33 mouse cellular contexts compared by ENCODE assay signal in the genomic region with DNA sequence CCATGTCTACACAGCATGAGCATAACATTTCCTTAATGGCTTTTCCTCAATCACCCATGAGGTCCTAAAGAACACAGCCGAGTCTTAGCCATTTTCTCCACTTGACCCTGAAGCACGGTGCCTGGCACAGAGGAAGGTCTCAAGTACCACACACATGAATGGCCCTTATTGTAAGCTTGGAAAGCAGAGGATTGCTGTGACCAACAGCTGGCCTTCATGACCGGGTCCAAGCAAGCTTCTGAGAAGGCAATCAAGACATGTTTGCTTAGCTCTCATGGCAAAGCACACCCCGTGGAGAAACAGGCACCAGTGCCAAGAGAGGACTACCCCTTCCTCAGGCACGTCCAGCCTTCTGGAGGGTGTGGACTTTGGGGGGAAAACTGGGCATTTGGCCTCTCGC. TPM values are rescaled to one million over a fixed set of nuclear protein-coding genes. Genes with fewer than 3 reads are reported as not detected.
DNase-seq lines count a peak whose midpoint lies in the region; ATAC-seq and TF ChIP-seq lines count a peak whose summit lies in the region.
"Had no signal": no experiment of that assay in that cellular context is flagged by ENCODE, and none has a peak within 500 bp of the region (broad histone marks: within the 10 kb centered on the region; RNA-seq: fewer than 3 reads in every experiment).

No protein-coding gene starts in this region.

- H3K36me3 ChIP-seq in testis, adult 2 months (ENCODE audit: control insufficient read depth, insufficient read depth, low read length): no peaks in the 10 kb centered on the region
- H3K36me3 ChIP-seq in lung, embryonic 16.5 days (ENCODE audit: control insufficient read depth, insufficient read depth, low read length): no peaks in the 10 kb centered on the region
- H3K36me3 ChIP-seq: embryonic facial prominence, embryonic 12.5 days; forebrain, embryonic 15.5 days; liver, embryonic 13.5 days; neural tube, embryonic 15.5 days; stomach, embryonic 15.5 days had no signal

- peaks cover 3% of the 10 kb centered on the region; the same call in 1 of the 2 replicates for H3K9me3 ChIP-seq in lung, embryonic 16.5 days (ENCODE audit: control insufficient read depth, low read length)
- H3K9me3 ChIP-seq: embryonic facial prominence, embryonic 12.5 days; forebrain, embryonic 15.5 days; liver, embryonic 13.5 days; neural tube, embryonic 15.5 days; stomach, embryonic 15.5 days had no signal

- H3K9ac ChIP-seq in lung, embryonic 16.5 days (ENCODE audit: low read length): no peak overlapping the region
- H3K9ac ChIP-seq: embryonic facial prominence, embryonic 12.5 days; forebrain, embryonic 15.5 days; hindbrain, embryonic 12.5 days; liver, embryonic 13.5 days; neural tube, embryonic 15.5 days; stomach, embryonic 15.5 days had no signal

- TF ChIP-seq CTCF in testis, adult 2 months (IDR thresholded peaks at IDR 0.05; ENCODE audit: control insufficient read depth, insufficient read depth, insufficient replicate concordance, low read depth, low read length): no peak

- 52% methylated on average over 6 of the region's 6 CpGs for WGBS in lung, embryonic 16.5 days

- H3K27ac ChIP-seq in testis, adult 2 months (ENCODE audit: control insufficient read depth, insufficient read depth, low read depth, low read length): no peak overlapping the region
- H3K27ac ChIP-seq in lung, embryonic 16.5 days (ENCODE audit: low read length): peak overlapping the region; percentile 41
- H3K27ac ChIP-seq: embryonic facial prominence, embryonic 12.5 days; forebrain, embryonic 15.5 days; gastrocnemius, adult 2 months; hindbrain, embryonic 12.5 days; liver, embryonic 13.5 days; macrophage; neural tube, embryonic 15.5 days; stomach, embryonic 15.5 days had no signal

- TF ChIP-seq POLR2A in testis, adult 2 months (IDR thresholded peaks at IDR 0.05; ENCODE audit: control insufficient read depth, low read depth, low read length): no peak

- no peak overlapping the region for H3K4me2 ChIP-seq in lung, embryonic 16.5 days (ENCODE audit: low read depth, low read length)
- H3K4me2 ChIP-seq: embryonic facial prominence, embryonic 12.5 days; forebrain, embryonic 15.5 days; heart, embryonic 11.5 days; hindbrain, embryonic 12.5 days; liver, embryonic 13.5 days; neural tube, embryonic 15.5 days; stomach, embryonic 15.5 days had no signal

- peak; percentile 77 for ATAC-seq in lung, embryonic 16.5 days (ENCODE audit: low read depth)
- ATAC-seq in frontal cortex, adult (ENCODE audit: low TSS enrichment): no peak
- no peak for ATAC-seq in activated CD4-positive, CD25-positive, alpha-beta regulatory T cell, adult 4 months
- ATAC-seq: CD4-positive, CD25-positive, alpha-beta regulatory T cell, adult 4 months; forebrain, embryonic 15.5 days; intestine, postnatal 0 days had no signal

- peaks cover 8% of the 10 kb centered on the region for H3K4me1 ChIP-seq in testis, adult 2 months (ENCODE audit: control insufficient read depth, insufficient read depth, low read length)
- H3K4me1 ChIP-seq in lung, embryonic 16.5 days (replicated peaks; ENCODE audit: control insufficient read depth, insufficient read depth, low read length): peaks cover 14% of the 10 kb centered on the region

- H3K4me3 ChIP-seq in testis, adult 2 months (ENCODE audit: control insufficient read depth, low read depth, low read length): peak overlapping the region; percentile 81
- no peak overlapping the region for H3K4me3 ChIP-seq in lung, embryonic 16.5 days (ENCODE audit: low read length)
- H3K4me3 ChIP-seq: embryonic facial prominence, embryonic 12.5 days; forebrain, embryonic 15.5 days; gastrocnemius, adult 2 months; hindbrain, embryonic 12.5 days; left cerebral cortex, adult 2 months; liver, embryonic 13.5 days; neural tube, embryonic 15.5 days; stomach, embryonic 15.5 days had no signal

- no peaks in the 10 kb centered on the region for H3K27me3 ChIP-seq in testis, adult 2 months (ENCODE audit: control insufficient read depth, insufficient read depth, low read length)
- H3K27me3 ChIP-seq in lung, embryonic 16.5 days (ENCODE audit: control insufficient read depth, insufficient read depth, low read depth, low read length): no peaks in the 10 kb centered on the region
- H3K27me3 ChIP-seq: embryonic facial prominence, embryonic 12.5 days; forebrain, embryonic 15.5 days; stomach, embryonic 15.5 days had no signal

- DNase-seq in testis, postnatal 14 days (ENCODE audit: low spot score): no peak
- DNase-seq in lung, postnatal 36 days: peak; percentile 83
- DNase-seq in cerebellum, postnatal 25 days: no peak
- DNase-seq: adrenal gland, adult 8-10 months; cerebellum, adult 2 months; cerebellum, postnatal 36 days; embryo, embryonic 11 days; gastrocnemius, adult 2 months; gastrocnemius, postnatal 36 days; heart, adult 18-20 months; heart, postnatal 36 days; kidney, adult 9 months; kidney, postnatal 10 days; liver, embryonic 13.5 days; midbrain, embryonic 14.5 days; retina, postnatal 1 day; right cerebral cortex, postnatal 14 days; thymus, adult 2 months; thymus, postnatal 36 days had no signal

RNA-seq across cellular contexts. Expression of a gene that starts 3.0 kb away (rescaled TPM):
- 117 and 119 TPM in 2 replicates for polyA plus RNA-seq in testis, adult 2 months (2012; rRNA removed)
- polyA plus RNA-seq in lung, embryonic 16.5 days (2015; fragmentation: Nextera tagmentation; extraction: Ambion mirVana): 2.2 and 3.4 TPM in 2 replicates
- polyA plus RNA-seq in activated CD4-positive, CD25-positive, alpha-beta regulatory T cell, adult 4 months (2017; shearing (Covaris generic)): under 1 TPM in 1 of 2 experiments, not detected in 1; 0.04 TPM
- polyA plus RNA-seq: CD4-positive, CD25-positive, alpha-beta regulatory T cell, adult 4 months; macrophage had no signal

Comparison
In these comparisons a context has a peak if more than half of its experiments do, and no peak if none do; other contexts are left out.
1. RNA of a gene that starts 3.0 kb away (polyA plus RNA-seq): 117 to 119 TPM in testis, adult 2 months; 2.2 to 3.4 TPM in lung, embryonic 16.5 days and 0.04 TPM in activated CD4-positive, CD25-positive, alpha-beta regulatory T cell, adult 4 months; every median in the first group is over 10 times any median in the second.